Mouse (Mus musculus): ENCODE results near the gene Kalrn. TPM values are rescaled to one million over a fixed set of nuclear protein-coding genes. Genes with fewer than 3 reads are reported as not detected.

The Kalrn gene
- polyA plus RNA-seq, 2 experiments: 8.8 to 11.7 TPM

DNA sequence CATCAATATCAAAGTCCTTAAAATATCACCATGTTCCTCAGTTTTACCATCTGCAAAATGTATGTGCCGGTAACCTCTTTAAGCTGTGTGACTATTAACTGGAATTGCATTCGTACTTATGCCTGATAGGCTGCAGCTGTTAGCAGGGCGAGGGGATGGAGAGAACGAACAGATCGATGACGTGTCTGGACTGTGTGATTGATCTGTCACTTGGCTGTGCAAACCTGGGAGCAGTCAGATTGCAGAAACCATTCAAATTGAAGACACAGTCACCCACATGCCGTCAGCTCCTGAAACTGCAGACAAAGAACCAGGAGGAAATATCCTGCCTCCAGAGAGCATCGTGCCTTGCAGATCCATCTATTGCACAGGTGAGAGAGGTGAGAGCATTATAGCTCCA, 166.3 kb downstream of the Kalrn start:
- 62% methylated on average over 8 of the region's 8 CpGs for WGBS
- no peak for TF ChIP-seq POLR2A (IDR thresholded peaks at IDR 0.05; ENCODE audit: borderline replicate concordance, extremely low read depth, insufficient read depth, insufficient read length)
- H3K4me3 ChIP-seq (replicated peaks; ENCODE audit: low read length): no peak overlapping the region
- H3K9me3 ChIP-seq (ENCODE audit: control insufficient read depth, low read length): no peaks in the 10 kb centered on the region
- no peak overlapping the region for H3K9ac ChIP-seq (ENCODE audit: low read depth, low read length, severe bottlenecking)
- no peak for ATAC-seq (ENCODE audit: low FRiP score, low read depth)
- H3K27ac ChIP-seq (replicated peaks; ENCODE audit: low read depth, low read length): no peak overlapping the region
- H3K4me1 ChIP-seq (ENCODE audit: control insufficient read depth, insufficient read depth, low read length): no peaks in the 10 kb centered on the region
- H3K4me2 ChIP-seq (replicated peaks; ENCODE audit: low read depth, low read length, severe bottlenecking): no peak overlapping the region
- H3K27me3 ChIP-seq (ENCODE audit: control insufficient read depth, insufficient read depth, low read length): no peaks in the 10 kb centered on the region
- no peak for DNase-seq (ENCODE audit: low spot score)
- H3K36me3 ChIP-seq (ENCODE audit: control insufficient read depth, insufficient read depth, low read length): no peaks in the 10 kb centered on the region

GRCm38 (mm10) chr16:34405094-34405493, 168.2 kb downstream of the Kalrn start:
- Histone ChIP-seq H3K4me3 (replicated peaks; ENCODE audit: low read length) (no peak overlapping the region), H3K9me3 (ENCODE audit: control insufficient read depth, low read length) (no peaks in the 10 kb centered on the region), H3K4me1 (ENCODE audit: control insufficient read depth, insufficient read depth, low read length) (no peaks in the 10 kb centered on the region), H3K27ac (replicated peaks; ENCODE audit: low read depth, low read length) (no peak overlapping the region), H3K36me3 (ENCODE audit: control insufficient read depth, insufficient read depth, low read length) (no peaks in the 10 kb centered on the region), H3K9ac (ENCODE audit: low read depth, low read length, severe bottlenecking) (no peak overlapping the region), H3K4me2 (replicated peaks; ENCODE audit: low read depth, low read length, severe bottlenecking) (no peak overlapping the region), H3K27me3 (ENCODE audit: control insufficient read depth, insufficient read depth, low read length) (no peaks in the 10 kb centered on the region)
- ATAC-seq (ENCODE audit: low FRiP score, low read depth) (no peak), DNase-seq (ENCODE audit: low spot score) (no peak)
- no peak for TF ChIP-seq POLR2A (IDR thresholded peaks at IDR 0.05; ENCODE audit: borderline replicate concordance, extremely low read depth, insufficient read depth, insufficient read length)
- WGBS: 56% methylated on average over 5 of the region's 5 CpGs

- no peaks in the 10 kb centered on the region for H3K36me3 ChIP-seq (ENCODE audit: control insufficient read depth, insufficient read depth, low read length)
- no peak overlapping the region for H3K27ac ChIP-seq (replicated peaks; ENCODE audit: low read depth, low read length)
- H3K4me1 ChIP-seq (ENCODE audit: control insufficient read depth, insufficient read depth, low read length): no peaks in the 10 kb centered on the region
- H3K4me2 ChIP-seq (replicated peaks; ENCODE audit: low read depth, low read length, severe bottlenecking): no peak overlapping the region
- ATAC-seq (ENCODE audit: low FRiP score, low read depth): no peak
- no peak overlapping the region for H3K4me3 ChIP-seq (replicated peaks; ENCODE audit: low read length)
- DNase-seq (ENCODE audit: low spot score): no peak
- WGBS: 75% methylated on average over 1 of the region's 1 CpGs
- H3K9me3 ChIP-seq (ENCODE audit: control insufficient read depth, low read length): no peaks in the 10 kb centered on the region
- no peak for TF ChIP-seq POLR2A (IDR thresholded peaks at IDR 0.05; ENCODE audit: borderline replicate concordance, extremely low read depth, insufficient read depth, insufficient read length)
- no peak overlapping the region for H3K9ac ChIP-seq (ENCODE audit: low read depth, low read length, severe bottlenecking)
- H3K27me3 ChIP-seq (ENCODE audit: control insufficient read depth, insufficient read depth, low read length): no peaks in the 10 kb centered on the region
These were observed 172.1 kb downstream of the Kalrn start for GRCm38 (mm10) chr16:34401216-34401615.

- Histone ChIP-seq H3K9ac (ENCODE audit: low read depth, low read length, severe bottlenecking) (no peak overlapping the region), H3K27ac (replicated peaks; ENCODE audit: low read depth, low read length) (no peak overlapping the region), H3K9me3 (ENCODE audit: control insufficient read depth, low read length) (no peaks in the 10 kb centered on the region), H3K36me3 (ENCODE audit: control insufficient read depth, insufficient read depth, low read length) (no peaks in the 10 kb centered on the region), H3K4me1 (ENCODE audit: control insufficient read depth, insufficient read depth, low read length) (no peaks in the 10 kb centered on the region), H3K4me3 (replicated peaks; ENCODE audit: low read length) (no peak overlapping the region), H3K4me2 (replicated peaks; ENCODE audit: low read depth, low read length, severe bottlenecking) (no peak overlapping the region), H3K27me3 (ENCODE audit: control insufficient read depth, insufficient read depth, low read length) (no peaks in the 10 kb centered on the region)
- TF ChIP-seq POLR2A (IDR thresholded peaks at IDR 0.05; ENCODE audit: borderline replicate concordance, extremely low read depth, insufficient read depth, insufficient read length): no peak
- DNase-seq (ENCODE audit: low spot score) (peak; percentile 81), ATAC-seq (ENCODE audit: low FRiP score, low read depth) (peak; percentile 57; the same call in 1 of the 2 replicates)
- WGBS: 37% methylated on average over 13 of the region's 13 CpGs
These were observed 173.1 kb downstream of the Kalrn start for GRCm38 (mm10) chr16:34400102-34400728.

GRCm38 (mm10) chr16:34395221-34395811, 178.0 kb downstream of the Kalrn start:
- H3K27me3 ChIP-seq (ENCODE audit: control insufficient read depth, insufficient read depth, low read length): no peaks in the 10 kb centered on the region
- H3K4me2 ChIP-seq (replicated peaks; ENCODE audit: low read depth, low read length, severe bottlenecking): no peak overlapping the region
- no peaks in the 10 kb centered on the region for H3K9me3 ChIP-seq (ENCODE audit: control insufficient read depth, low read length)
- H3K36me3 ChIP-seq (ENCODE audit: control insufficient read depth, insufficient read depth, low read length): no peaks in the 10 kb centered on the region
- H3K4me1 ChIP-seq (ENCODE audit: control insufficient read depth, insufficient read depth, low read length): no peaks in the 10 kb centered on the region
- no peak overlapping the region for H3K27ac ChIP-seq (replicated peaks; ENCODE audit: low read depth, low read length)
- no peak overlapping the region for H3K4me3 ChIP-seq (replicated peaks; ENCODE audit: low read length)
- ATAC-seq (ENCODE audit: low FRiP score, low read depth): no peak
- no peak for TF ChIP-seq POLR2A (IDR thresholded peaks at IDR 0.05; ENCODE audit: borderline replicate concordance, extremely low read depth, insufficient read depth, insufficient read length)
- no peak overlapping the region for H3K9ac ChIP-seq (ENCODE audit: low read depth, low read length, severe bottlenecking)
- no peak for DNase-seq (ENCODE audit: low spot score)

Measured in limb, embryonic 14.5 days (tissue).